Mouse (Mus musculus) E14TG2a.4 (cell line): ENCODE measurements around the gene Tgif2.

Experiments
- CTCF ChIP-seq: conservative IDR thresholded peaks from 2 replicates; pipeline ENCODE4 v1.5.1; 2014; ENCODE audit warnings: low read length
- NANOG ChIP-seq: IDR thresholded peaks from 2 replicates; pipeline ENCODE4 v1.6.1; 2014; ENCODE audit warnings: borderline replicate concordance, low read length, mixed read lengths

DNA sequence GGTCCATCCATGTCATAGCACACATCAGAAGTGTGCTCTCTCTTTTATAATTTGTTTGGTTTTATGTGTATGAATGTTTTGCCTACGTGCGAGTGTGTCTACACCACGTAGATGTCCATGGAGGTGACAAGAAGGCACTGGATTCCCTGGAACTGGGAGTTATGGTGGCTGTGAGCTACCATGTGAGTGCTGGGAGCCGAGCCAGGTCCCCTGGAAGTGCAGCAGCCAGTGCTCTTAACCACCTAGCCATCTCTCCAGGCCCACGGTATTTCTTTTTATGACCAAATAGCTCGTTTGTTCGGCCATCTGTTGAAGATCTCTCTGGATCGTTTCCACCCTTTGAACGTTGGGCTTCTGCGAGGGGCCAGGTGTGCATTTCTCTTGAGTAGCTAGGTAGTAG, 3.5 kb downstream of the Tgif2 start:
- TF ChIP-seq CTCF (no peak), NANOG (no peak)
